Mouse (Mus musculus): ENCODE data around the gene Prickle1.

The Prickle1 gene

DNA sequence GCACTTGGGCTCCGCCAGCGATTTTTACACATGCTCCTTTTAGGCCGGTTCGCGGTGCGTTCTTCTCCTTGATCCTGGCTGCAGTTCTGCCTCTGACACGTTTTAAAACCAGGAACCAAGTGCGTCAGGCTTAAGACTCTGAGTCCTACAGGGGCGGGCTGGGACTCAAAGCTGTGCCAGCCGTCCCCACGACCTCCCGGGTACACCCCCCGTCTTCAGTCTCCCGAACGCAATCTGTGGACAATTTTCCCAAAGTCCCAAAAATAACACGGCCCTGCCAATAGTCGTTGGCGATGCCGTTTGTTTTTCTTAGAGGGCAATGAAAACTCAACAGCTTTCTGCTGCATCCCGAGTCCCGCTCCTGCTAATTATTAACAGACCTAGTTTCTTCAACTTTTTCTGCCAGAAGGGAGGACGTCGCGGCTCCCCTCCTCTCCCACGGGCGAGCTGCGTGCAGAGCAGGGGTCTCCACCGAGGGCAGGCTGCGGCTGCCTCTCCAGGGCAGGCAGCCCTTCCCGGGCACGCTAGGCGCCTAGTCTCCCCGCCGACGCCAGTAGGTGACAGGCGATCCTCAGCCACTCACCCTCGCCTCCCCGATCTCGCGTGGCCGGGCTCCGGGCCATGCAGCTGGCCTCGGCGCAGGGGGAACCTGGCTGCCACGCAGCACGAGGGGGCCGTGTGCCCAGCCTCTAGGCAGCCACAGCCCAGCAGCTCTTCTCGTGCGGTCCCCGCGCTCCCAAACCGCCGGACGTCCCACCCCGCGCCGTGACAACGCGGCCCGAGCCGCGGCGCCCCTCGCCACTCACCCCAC is 598 bp downstream of the Prickle1 start:
- in situ Hi-C loops (cut with MboI, MseI), result loop anchor here (10.0 kb wide), 1 partner anchor 620 kb away; no protein-coding TSS in a partner anchor

DNA sequence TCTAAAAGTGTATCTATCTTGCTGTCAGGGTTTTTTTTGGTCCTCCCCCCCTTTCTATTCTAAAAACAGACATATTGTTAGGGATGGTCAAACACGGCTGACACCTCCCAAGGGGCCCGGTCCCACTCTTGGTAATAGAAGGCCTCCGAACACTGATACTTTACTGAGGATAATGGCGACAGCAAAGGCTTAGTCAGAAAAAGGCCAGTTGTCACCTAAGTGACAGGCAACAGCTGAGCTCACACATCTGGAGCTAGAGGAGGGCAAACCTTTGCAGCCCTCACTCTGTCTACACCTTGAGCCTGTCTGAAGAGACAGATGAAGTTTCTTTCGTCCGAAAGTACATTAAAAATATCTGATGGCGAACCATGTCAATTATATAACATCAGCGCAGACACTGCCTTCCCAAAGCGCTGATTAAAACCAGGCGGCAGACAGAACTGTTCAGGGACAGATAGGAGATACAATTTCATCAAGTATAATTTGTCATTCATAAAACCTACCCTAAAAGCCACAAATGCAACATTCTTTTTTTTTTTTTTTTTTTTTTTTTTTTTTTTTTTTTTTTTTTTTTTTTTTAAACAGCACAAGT is 1.3 kb downstream of the Prickle1 start:
- in situ Hi-C loops (cut with MboI, MseI), result loop anchor here (10.0 kb wide), 1 partner anchor 620 kb away; no protein-coding TSS in a partner anchor

DNA sequence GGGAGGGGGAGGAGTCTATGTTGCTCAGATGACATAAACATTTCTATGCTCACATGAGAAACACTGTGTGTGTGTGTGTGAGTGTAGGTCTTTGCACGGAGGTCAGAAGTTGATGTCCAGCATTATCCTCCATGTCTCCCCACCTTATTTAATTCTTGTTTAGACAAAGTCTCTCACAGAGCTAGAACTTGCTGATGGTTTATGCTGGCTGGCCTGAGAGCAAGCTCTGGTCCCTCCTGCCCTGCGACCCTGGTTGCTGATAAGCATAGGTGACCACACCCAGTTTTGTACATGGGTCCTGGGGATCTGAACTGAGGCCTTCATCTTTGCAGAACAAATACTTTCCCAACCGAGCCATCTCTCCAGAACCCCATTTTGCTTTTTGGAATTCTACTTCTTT is 3.1 kb downstream of the Prickle1 start:
- in situ Hi-C loops (cut with MboI, MseI), result loop anchor here (10.0 kb wide), 1 partner anchor 622 kb away; no protein-coding TSS in a partner anchor

DNA sequence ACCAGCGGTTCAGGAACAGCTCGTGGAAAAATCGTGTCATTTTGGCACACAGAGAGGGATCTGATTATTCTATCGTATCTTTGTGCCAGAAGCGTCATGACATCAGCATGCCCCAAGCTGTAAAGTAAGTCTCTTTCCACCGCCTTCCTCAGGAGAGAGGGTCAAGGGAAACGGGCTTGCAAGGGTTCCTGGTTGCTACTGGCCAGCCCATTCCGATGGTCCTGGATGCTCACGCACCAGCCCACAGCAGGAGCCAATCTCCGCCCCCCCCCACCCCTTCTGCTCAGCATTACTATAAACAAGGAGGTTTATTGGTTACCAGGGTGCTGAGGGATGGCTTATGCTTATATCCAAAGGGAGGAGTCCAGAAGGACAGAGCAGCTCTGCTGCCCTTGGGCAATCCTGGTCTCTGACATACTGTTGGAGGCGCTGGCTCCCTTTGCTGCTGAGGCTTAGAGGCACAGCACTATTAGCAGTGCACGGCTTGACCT is 3.8 kb downstream of the Prickle1 start:
- in situ Hi-C loops (cut with MboI, MseI), result loop anchor here (10.0 kb wide), 1 partner anchor 623 kb away; no protein-coding TSS in a partner anchor

DNA sequence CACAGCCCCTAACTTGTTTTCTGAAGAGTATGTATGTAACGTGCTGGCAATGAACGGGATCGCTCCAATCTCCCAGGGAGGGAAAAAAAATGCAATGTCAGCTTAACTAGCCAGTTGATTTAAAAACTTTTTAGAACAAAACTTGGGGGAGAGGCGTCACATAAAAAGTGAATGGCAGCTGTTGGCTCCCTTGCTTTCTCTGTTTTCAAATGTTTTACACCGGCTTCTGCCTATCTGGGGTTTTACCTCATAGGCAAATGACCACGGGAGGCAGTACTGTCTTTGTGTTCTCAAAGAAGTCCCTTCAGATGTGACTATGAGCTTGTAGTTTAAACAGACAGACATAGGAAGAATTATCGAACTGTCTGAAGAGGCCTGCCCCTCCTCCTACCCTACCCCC is 4.3 kb downstream of the Prickle1 start:
- in situ Hi-C loops (cut with MboI, MseI), result loop anchor here (10.0 kb wide), 1 partner anchor 623 kb away; no protein-coding TSS in a partner anchor

DNA sequence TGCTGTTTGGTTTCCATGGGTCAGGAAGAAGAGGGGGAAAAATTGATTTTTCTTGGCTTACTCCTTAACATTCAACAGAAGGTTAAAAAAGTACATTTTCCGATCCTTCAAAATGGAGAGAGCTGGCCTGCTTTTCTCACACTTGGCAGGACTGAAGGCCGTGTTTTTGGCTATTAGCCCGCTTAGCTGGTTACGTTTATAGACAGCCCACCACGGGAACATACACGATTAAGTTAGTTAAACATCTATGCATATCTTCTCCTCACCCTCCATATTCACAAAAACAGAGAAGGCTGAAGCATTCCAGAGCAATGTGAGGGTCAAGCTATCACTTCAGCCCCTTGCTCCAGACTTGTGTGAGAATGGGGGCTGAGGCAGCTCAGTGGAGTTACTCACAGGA is 7.3 kb downstream of the Prickle1 start:
- in situ Hi-C loops (cut with MboI, MseI), result no loop called here

DNA sequence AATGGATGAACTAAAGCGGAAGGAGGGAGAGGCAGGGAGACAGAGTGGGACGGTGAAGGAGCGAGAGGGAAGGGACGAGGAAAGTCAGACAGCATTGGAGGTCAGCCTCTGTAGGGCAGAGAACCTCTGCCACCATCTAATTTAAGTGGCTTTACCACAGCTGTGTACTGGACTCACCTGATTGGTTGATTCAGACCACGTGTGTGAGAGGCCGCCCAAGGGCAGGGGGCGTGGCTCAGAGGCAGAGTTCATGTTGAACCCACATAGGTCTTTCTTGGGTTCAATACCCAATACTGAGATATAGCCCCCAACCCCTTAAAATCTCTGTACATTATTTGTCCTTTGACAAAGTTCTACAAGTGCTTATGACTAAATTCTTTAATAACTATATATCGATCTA is 8.0 kb downstream of the Prickle1 start:
- in situ Hi-C loops (cut with MboI, MseI), result no loop called here

DNA sequence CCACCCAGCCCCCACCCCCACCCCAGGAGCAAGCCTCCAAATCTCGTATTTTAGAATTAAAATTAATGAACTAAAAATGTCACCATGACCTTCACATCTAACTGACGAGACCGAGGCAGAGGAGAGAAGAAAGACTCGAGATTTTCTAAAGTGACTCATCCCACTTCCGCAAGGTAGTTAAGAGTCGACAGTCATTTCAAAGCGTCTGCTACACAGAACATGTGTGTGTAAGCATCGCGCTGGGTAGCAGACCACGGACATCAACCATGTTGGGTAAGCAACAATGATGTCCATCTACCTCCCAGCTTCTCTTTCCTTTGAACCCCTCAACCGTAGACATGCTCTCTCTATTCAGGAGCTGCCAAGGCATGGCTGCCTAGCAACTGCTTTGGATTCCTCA is 12.6 kb downstream of the Prickle1 start:
- in situ Hi-C loops (cut with MboI, MseI), result no loop called here

DNA sequence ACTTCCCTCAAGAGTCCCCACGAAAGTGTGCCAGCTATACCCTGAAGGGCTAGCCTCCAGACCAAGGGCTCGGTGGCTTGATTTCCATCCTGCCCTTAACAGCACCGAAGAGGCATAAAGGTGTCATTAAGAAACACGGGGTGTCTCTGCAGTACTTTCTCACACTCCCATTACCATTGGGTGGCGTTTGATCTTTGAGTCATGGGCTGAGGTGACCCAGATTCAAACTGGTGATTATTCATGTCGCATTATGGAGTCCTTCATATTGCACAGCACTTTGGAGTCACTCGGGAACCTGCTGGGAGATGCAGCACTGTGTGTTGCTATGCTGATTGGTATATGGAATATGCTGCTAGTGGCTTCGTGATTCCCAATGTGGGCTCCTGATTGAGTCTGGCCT is 14.0 kb downstream of the Prickle1 start:
- in situ Hi-C loops (cut with MboI, MseI), result no loop called here

DNA sequence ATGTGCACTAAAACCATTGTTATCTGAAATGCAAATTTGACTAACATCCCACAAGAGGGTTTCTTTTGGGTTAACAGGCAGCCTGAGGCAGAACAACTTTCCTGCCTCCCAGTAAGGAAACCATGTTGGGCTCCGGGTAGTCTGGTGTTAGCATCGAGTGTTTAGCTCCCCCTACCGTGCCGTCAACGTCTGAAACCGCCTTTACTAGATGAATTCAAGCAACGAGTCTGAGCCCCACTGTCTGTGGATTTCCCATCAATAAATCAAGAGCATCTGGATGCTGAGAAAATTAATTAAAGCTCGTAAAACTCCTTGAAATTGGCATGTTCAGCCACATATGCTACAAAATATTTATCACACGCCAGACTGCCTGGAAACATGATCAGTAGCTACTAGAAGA is 15.8 kb downstream of the Prickle1 start:
- in situ Hi-C loops (cut with MboI, MseI), result no loop called here

DNA sequence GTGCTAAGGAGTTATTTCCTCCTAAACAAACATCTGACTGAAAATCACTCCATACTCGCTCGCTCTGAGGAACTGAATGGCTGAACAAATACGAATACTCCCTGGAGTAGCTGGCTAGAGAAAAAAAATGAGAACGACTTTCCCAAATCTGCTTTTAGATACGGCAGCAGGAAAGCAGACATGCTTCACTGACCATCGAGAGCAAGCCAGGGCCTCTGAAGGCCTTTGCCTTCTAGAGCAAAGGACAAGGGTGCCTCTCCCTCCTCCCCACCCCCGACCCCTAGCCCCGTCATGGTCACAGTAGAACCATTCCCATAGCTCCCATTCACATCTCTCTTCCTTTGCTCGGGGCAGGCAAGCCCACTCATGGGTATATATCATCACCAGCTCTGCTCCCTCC is 16.6 kb downstream of the Prickle1 start:
- in situ Hi-C loops (cut with MboI, MseI), result no loop called here

DNA sequence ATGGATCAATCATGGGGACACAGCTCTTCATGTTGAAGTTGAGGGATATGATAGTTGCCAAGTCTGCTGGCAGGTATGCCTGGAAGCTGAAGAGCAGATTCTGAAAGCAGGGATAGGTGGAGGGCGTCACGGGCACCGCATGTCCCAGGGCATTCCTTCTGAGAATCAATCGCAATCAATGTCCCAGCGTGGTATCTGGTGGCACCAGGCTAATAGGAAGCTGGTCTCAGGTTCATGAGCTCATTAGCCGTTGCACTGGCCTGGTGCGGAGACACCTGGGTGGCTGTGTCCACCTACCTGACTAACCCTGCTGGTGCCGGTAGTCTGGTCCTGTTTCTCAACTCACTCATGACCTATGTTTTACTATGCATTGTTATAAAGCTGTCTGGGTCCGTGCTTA is 19.3 kb downstream of the Prickle1 start:
- in situ Hi-C loops (cut with MboI, MseI), result no loop called here

DNA sequence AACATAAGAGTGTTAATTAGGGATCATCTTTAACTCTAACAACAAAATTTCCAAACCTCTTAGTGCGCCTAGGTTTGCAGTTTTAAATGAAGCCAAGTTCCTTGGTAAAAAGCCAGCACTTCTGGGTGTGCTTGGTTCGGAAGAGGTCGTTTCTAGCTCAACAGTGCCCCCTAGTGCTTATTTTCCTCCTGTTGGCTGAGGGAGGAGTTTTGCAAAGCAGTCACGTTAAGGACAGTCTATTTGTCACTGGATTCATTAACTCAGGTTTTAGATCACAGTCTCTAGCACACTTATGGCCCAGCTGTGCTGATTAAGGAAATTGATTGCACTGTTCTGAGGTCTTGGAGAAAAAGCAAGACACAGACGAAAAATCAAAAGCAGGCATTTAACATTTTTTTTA is 19.8 kb downstream of the Prickle1 start:
- in situ Hi-C loops (cut with MboI, MseI), result no loop called here

DNA sequence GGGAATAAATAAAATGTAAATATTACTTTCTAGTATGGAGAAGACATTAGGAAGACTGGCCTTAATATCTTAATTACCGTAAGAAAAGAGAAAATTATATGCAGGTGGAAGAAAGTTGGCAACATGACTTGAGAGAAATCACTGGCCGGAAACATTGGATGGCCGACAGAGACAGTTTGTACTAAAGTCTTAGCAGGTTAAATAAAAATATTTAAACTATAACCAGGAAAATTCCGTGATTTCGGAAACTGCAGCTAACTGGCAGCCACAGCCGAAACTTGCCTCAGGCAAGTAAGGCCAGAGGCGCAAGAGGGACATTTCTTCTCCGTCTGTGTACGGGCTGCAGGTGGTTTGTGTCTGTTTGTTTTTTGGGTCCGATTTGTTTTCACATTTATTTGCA is 22.8 kb downstream of the Prickle1 start:
- in situ Hi-C loops (cut with MboI, MseI), result no loop called here

DNA sequence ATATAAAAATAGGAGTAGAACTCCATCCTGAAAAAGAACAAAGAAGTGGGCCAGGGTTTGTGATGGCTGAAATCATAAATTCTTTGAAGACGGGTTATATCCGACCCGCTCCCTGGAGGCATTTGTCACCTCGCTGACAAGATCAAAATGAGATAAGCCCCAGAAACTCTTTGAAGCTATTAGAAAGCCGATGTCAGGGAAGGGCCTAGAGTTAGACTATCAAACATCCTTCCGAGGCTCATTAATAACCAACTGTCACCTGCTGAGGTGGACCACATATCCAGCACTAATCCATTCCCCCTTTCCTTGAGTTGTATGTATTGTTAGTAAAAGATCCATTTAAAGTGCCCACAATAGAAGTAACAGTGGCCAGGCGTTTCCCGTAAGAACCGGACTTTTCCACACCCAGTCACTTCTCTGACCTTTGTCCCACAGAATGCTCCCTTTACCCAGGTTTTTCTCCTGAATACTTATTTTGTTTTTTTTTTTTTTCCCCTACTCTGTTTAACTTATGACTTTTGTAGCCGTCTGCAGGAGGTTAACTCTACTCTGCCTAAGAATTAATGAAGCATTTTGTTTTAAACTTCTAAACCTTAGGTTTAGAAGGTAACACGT is 24.7 kb downstream of the Prickle1 start:
- in situ Hi-C loops (cut with MboI, MseI), result no loop called here

DNA sequence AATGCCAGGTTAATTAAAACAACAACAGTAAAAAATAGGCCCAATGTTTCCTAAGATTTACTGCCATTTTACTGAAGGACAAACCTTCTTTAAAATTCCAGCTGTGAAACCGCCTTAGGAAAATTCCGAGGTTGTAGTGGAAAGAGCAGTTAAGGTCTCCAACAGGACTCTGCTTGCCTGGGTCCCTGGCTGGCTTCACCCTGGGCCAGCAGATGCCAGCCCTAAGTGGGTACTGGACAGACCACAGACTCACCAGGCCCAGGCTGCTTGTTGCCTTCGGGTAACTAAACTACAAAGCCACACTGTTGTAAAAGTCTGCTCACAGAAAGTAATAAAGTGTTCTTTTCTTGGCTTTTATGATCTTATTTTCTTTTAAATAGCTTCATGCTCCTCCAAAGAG is 26.8 kb downstream of the Prickle1 start:
- in situ Hi-C loops (cut with MboI, MseI), result no loop called here

DNA sequence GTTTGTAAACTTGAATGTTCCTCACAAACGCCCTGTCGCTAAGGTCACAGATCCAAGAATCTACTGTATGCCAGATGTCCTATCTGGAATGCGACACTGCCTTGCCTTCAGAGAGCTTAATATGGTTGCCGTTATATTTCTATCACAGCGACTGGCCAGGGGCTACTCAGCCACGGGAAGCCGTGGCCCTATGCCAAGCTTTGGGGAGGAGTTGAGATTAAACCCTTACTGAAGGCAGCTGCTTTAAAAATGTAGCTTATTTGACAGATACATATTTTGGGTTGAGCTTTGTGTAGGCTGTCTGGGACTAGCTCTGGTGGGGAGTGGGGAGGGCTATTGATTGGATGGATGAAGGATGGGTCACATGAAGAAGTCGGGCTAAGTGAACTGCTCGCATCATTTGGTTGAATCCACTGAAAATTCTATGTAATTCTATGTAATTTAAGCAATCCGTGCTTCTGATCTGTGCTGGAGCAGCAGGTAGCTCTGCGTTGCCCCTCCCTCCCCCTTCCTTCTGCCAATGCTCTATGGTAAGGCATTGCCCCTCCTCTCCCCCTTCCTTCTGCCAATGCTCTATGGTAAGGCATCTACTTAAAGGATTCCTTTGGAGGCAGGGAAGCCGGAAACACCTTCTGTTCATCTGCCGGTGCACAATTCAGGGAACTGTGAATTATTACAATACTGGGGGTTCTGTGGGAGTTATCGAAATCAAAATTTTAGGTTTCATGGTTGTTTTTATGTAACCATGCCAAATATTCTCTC is 28.0 kb downstream of the Prickle1 start:
- in situ Hi-C loops (cut with MboI, MseI), result no loop called here

DNA sequence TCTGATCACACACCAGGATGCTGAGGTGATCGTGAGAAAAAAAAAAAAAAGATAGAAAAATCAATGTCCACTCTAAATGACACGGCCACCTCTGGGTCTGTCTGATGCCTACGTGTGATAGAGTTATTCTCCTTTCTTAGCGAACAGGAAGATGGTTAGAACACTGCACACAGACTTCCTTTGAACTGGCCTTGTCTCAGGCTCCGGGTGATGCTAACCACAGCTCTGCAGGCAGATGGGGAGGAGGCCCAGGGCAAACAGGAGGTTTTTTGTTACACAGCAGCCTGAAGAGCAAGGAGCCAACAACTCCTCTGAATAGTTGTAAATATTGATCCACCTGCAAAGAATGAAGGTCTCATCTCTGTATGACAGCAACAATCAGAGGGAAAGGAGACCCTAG is 32.2 kb downstream of the Prickle1 start:
- in situ Hi-C loops (cut with MboI, MseI), result no loop called here

DNA sequence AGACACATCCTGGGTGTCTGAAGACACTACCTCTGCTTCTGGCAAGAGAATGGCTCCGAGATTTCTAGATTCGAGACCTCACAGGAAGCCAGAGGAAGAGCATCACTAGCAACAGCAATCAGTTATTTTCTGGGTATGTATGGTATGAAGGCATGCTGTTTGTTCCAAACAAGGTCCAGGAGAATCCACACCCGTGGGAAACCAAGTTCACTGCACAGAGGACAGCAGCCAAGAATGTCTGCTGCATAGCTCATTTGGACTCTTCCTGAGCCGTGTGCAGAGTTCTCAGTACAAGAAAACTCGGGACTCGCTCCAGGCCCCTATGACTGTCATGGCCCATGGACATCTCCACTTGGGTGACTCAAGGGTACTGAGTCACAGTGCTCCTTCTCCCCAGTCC is 34.2 kb downstream of the Prickle1 start:
- in situ Hi-C loops (cut with MboI, MseI), result no loop called here

DNA sequence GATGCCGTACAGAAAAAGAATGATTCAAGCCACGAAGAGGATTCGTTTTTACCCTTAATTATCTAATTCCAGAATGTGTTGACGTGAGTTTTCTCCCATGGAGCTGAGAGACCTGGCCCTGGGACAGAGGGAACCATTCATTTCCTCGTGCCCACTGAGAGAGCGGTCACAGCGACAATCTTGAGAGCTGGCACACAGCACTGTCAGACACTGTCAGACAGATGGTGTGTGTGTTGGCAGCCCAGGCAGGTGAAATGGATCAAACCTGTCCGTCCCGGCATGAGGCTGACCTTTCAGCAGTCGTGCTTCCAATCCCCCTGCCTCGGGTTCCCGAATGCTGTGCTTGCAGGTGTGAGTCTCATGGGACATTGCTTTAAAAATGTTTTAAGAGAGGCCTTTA is 37.3 kb downstream of the Prickle1 start:
- in situ Hi-C loops (cut with MboI, MseI), result no loop called here

DNA sequence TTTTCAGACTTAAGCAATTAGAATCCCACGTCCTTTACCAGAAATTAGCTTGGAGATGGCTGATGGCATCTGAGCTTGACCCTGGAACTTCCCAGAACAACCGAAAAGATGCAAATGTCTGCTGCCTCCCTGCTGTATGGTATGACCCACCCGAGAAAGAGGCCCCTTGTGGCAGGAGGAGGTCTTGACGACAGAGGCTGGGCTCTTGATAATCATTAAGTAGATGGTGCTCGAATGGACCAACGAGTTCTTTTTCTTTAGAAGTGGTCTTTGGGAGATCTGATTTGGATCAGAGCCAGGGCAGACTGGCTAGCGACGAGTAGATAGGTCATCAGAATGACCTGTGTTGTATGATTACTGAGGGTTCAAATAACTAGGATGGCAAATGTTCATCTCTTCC is 40.0 kb downstream of the Prickle1 start:
- in situ Hi-C loops (cut with MboI, MseI), result no loop called here
